Mouse (Mus musculus) embryonic facial prominence, embryonic 14.5 days (tissue): Measurements from ENCODE around the gene Ptk7. TPM values are rescaled to one million over a fixed set of nuclear protein-coding genes. Genes with fewer than 3 reads are reported as not detected.

Experiments used
- ATAC-seq: fragments of 200-750 bp; cut with Nextera tagmentation; 2 replicates; pipeline ENCODE4 v1.8.0; 2017; ENCODE audit warnings: low read depth, moderate number of reproducible peaks, moderate TSS enrichment
- DNase-seq: peaks from one replicate; pipeline ENCODE4 v3.0.0-alpha.2; 2015; ENCODE audit warnings: low spot score
- H3K27ac ChIP-seq: fragments of 300-500 bp; sonication (generic); replicated peaks from 2 replicates; pipeline ENCODE4 v1.5.1; 2014; ENCODE audit warnings: low read depth, mild to moderate bottlenecking, low read length, moderate library complexity
- H3K27me3 ChIP-seq: fragments of 300-500 bp; sonication (generic); replicated peaks from 2 replicates; pipeline ENCODE4 v1.6.1; 2014; ENCODE audit warnings: low read length; ENCODE audit not compliant: control insufficient read depth, insufficient read depth
- H3K36me3 ChIP-seq: fragments of 300-500 bp; sonication (generic); 2 replicates; pipeline ENCODE4 v1.6.1; 2014; ENCODE audit warnings: low read length, mixed read lengths; ENCODE audit not compliant: control insufficient read depth, insufficient read depth
- H3K4me1 ChIP-seq: fragments of 300-500 bp; sonication (generic); 2 replicates; pipeline ENCODE4 v1.6.1; 2014; ENCODE audit warnings: antibody characterized with exemption, low read length; ENCODE audit not compliant: control insufficient read depth, insufficient read depth
- H3K4me2 ChIP-seq: fragments of 300-500 bp; sonication (generic); 2 replicates; pipeline ENCODE4 v1.6.1; 2014; ENCODE audit warnings: low read depth, mild to moderate bottlenecking, low read length, moderate library complexity, mixed read lengths
- H3K4me3 ChIP-seq: fragments of 300-500 bp; sonication (generic); 2 replicates; pipeline ENCODE4 v1.5.1; 2014; ENCODE audit warnings: low read depth, mild to moderate bottlenecking, low read length
- H3K9ac ChIP-seq: fragments of 300-500 bp; sonication (generic); 2 replicates; pipeline ENCODE4 v1.6.1; 2014; ENCODE audit warnings: low read depth, mild to moderate bottlenecking, low read length, moderate library complexity, mixed read lengths
- H3K9me3 ChIP-seq: fragments of 300-500 bp; sonication (generic); 2 replicates; pipeline ENCODE4 v1.6.1; 2016; ENCODE audit warnings: low read length; ENCODE audit not compliant: control insufficient read depth
- WGBS: fragments of 180-500 bp; shearing (Covaris S2); extraction: QIAGEN DNeasy Blood & Tissue Kit; methylation state at CpG from one replicate; pipeline ENCODE4 v1.1.7; 2014; 5-methylcytosine and 5-hydroxymethylcytosine counted together
- polyA plus RNA-seq: library from polyadenylated mRNA; unstranded; fragments of >200 nt; fragmentation: Nextera tagmentation; extraction: Ambion mirVana; gene quantifications from 2 replicates; pipeline ENCODE4 v1.2.1, GENCODE M21; 2014

Gene Ptk7
- polyA plus RNA-seq, 1 experiment from 2014 or later: 68.0 TPM

DNA sequence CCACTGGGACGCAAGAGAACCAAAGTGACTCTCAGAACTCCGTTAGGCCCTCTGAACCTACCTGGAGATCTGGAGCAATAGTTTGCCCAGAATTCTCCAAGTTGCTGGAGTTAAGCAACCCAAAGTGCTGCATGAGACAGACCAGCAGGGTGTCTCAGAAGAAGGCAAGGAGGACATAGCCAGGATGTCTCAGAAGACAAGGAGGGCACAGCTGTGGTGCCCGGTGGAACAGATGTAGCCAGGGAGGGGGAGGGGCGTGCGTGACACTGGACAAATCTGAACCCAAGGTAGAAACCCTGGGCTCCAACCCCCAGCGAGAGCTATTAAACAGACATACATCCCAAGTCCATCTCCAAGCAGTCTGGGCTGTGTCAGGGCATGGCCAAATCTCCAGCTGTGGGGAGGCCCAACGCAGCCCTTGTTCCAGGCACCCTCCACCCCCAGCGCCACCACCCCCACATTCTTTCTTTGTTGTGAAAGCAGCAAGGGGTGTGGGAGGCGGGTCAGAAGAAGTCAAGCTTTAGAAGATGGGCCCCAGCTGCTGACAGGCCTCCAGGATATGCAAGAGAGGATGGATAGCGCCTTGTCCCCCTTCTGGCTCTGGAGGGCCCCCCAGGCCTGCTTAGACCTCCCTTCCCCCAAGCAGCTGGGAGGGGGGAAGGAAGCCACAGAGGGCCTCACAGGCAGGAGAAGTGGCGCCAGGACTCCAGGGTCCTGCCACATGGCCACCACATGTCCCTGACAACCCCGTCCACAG is 559 bp upstream of the Ptk7 start:
- WGBS: 9% methylated on average over 11 of the region's 12 CpGs
- peak overlapping the region; percentile 98 for H3K9ac ChIP-seq
- DNase-seq: peak; percentile 92
- H3K4me3 ChIP-seq: peak overlapping the region; percentile 99
- no peaks in the 10 kb centered on the region for H3K27me3 ChIP-seq
- peak overlapping the region; percentile 77 for H3K4me2 ChIP-seq
- ATAC-seq: peak; percentile 69
- peaks cover 13% of the 10 kb centered on the region; the same call in 1 of the 2 replicates for H3K36me3 ChIP-seq
- peak overlapping the region; percentile 96 for H3K27ac ChIP-seq
- H3K4me1 ChIP-seq: peaks cover 44% of the 10 kb centered on the region
- H3K9me3 ChIP-seq: no peaks in the 10 kb centered on the region

DNA sequence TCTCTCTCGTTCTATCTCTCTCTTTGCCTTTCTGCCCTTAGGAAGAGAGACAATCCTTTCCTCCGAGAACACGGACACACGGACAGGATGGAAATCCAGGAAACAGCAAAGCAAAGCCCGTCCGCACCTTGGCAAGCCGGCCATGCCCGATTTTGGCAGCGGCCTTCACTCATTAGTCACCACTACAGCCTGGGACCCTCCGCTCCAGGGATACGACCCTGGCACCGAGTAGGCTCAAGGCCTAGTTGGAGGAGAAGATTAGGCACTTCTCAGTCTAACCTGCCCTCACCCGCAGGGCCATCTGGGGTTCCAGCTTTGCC is 873 bp downstream of the Ptk7 start:
- no peaks in the 10 kb centered on the region for H3K27me3 ChIP-seq
- no peak for DNase-seq

DNA sequence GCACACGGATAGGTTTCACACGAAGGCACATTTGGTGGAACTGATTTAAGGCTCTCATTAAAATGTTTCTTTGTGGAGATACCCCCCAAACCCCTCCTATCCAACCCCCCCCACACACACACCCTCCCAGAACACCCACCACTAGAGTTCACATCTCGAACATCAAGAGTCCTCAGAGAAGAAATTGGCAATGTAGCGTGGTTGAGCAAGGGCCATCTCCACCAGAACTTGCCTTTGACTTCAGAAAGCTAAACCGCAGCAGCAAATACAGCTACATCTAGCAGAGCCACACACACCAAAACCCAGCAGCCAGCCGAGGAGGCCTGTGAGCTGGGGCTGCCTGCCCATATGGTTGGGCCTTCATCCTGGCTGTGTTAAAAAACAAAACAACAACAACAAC is 1.9 kb downstream of the Ptk7 start:
- DNase-seq (no peak), ATAC-seq (no peak)
- peak overlapping the region; percentile 99 for H3K4me3 ChIP-seq
- no peaks in the 10 kb centered on the region for H3K36me3 ChIP-seq
- H3K9ac ChIP-seq: peak overlapping the region; percentile 98
- H3K4me1 ChIP-seq: peaks cover 67% of the 10 kb centered on the region
- 34% methylated on average over 6 of the region's 6 CpGs for WGBS
- no peaks in the 10 kb centered on the region for H3K27me3 ChIP-seq
- H3K27ac ChIP-seq: peak overlapping the region; percentile 96; the same call in 1 of the 2 replicates
- H3K9me3 ChIP-seq: no peaks in the 10 kb centered on the region
- peak overlapping the region; percentile 77 for H3K4me2 ChIP-seq

More for the DNA sequence above, 873 bp downstream of the Ptk7 start:
- ATAC-seq: no peak
- H3K9me3 ChIP-seq: no peaks in the 10 kb centered on the region
- H3K4me2 ChIP-seq: peak overlapping the region; percentile 77
- peak overlapping the region; percentile 98 for H3K9ac ChIP-seq
- H3K27ac ChIP-seq: peak overlapping the region; percentile 96
- peaks cover 59% of the 10 kb centered on the region for H3K4me1 ChIP-seq
- peaks cover 4% of the 10 kb centered on the region; the same call in 1 of the 2 replicates for H3K36me3 ChIP-seq
- 2% methylated on average over 12 of the region's 13 CpGs for WGBS
- peak overlapping the region; percentile 99 for H3K4me3 ChIP-seq

- peak overlapping the region; percentile 55 for H3K9ac ChIP-seq
- peak overlapping the region; percentile 77 for H3K4me2 ChIP-seq
- WGBS: 52% methylated on average over 12 of the region's 12 CpGs
- no peaks in the 10 kb centered on the region for H3K27me3 ChIP-seq
- peak overlapping the region; percentile 72 for H3K27ac ChIP-seq
- peak overlapping the region; percentile 19 for H3K4me3 ChIP-seq
- DNase-seq: no peak
- no peak for ATAC-seq
- no peaks in the 10 kb centered on the region for H3K36me3 ChIP-seq
- H3K9me3 ChIP-seq: no peaks in the 10 kb centered on the region
- peaks cover 83% of the 10 kb centered on the region for H3K4me1 ChIP-seq
Measured at GRCm38 (mm10) chr17:46624598-46624997, 4.7 kb downstream of the Ptk7 start.

DNA sequence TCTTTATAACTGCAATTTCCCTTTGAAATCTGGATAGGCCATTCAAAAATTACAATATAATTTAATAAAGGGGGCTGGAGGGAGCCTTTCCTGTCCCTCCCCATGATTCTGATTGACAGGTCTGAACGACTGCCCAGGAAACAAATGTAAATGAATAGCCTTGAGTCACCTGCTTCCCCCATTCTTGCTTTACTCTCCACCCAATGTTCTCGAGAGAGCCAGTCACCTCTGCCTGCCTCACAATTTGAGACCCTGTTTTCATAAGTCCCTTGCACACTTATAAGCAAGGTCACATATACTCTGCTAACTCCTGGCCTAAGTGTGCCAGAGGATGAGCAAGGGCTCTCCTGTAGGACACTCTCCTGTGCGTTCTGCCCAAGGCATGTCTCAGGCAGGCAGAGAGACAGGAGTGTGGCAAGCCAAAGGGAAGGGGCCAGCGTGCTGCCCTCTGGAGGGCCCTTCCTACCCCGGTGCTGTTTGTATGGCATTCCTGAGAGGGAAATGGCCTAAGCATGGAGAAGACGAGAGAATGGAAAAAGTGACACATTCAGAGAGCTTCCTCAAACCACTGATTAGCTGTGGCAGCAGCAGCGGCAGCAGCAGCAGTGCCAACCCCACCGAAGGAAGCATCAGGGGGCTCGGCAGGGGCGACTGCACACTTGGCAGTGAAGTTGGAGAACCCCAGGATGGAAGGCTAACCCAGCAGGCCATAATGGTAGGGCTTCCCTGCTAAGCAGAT is 5.3 kb downstream of the Ptk7 start:
- DNase-seq: peak; percentile 77
- Histone ChIP-seq H3K4me1 (peaks cover 88% of the 10 kb centered on the region), H3K4me3 (peak overlapping the region; percentile 19), H3K9me3 (no peaks in the 10 kb centered on the region), H3K4me2 (peak overlapping the region; percentile 77), H3K36me3 (no peaks in the 10 kb centered on the region), H3K27ac (peak overlapping the region; percentile 72), H3K9ac (peak overlapping the region; percentile 55), H3K27me3 (no peaks in the 10 kb centered on the region)
- ATAC-seq: peak; percentile 17; the same call in 1 of the 2 replicates
- 11% methylated on average over 10 of the region's 10 CpGs for WGBS

DNA sequence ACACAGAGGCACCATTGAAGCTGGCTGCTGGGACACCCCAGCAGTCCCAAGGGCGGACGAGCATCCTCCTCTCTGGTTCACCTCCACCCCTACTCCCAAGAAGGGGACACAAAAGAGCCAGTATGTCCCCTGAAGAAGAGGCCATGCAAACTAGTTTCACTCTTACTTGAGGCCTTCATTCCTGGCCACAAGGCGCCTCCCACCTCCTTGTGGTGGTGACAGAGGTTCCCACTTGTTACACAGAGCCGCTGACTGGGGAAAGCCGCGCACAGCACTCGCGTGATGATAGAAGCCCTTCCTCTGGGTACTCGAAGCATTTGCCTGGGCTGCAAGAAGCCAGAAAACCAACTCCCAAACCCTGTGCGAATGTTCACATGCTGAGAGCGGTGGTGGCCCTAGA is 7.0 kb downstream of the Ptk7 start:
- H3K9ac ChIP-seq: 0 out of 2 replicates have a peak overlapping the region, but pooled peaks have one; percentile 40

DNA sequence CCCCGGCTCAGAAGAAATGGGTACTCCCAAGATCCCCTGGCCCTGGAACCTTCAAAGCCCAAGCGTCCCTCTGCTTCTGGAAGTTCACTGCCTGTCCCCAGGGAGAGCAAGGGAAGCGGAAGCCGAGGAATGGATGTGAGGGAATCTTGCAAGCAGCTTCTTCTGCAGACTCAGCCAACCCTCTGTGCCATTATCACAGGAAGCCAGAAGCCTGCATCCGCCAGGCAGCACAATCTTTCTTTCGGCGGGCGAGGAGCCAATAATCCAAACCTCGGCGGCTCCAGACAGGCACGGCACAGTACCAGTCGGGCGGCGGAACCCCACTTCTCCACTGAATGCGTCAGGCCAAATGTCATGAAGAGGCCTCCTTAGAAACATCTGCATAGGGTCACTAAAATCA is 8.0 kb downstream of the Ptk7 start:
- H3K4me2 ChIP-seq: peak overlapping the region; percentile 37
- peaks cover 96% of the 10 kb centered on the region for H3K4me1 ChIP-seq
- no peak overlapping the region for H3K4me3 ChIP-seq
- H3K36me3 ChIP-seq: no peaks in the 10 kb centered on the region
- H3K9ac ChIP-seq: no peak overlapping the region
- ATAC-seq: no peak
- WGBS: 46% methylated on average over 15 of the region's 15 CpGs
- no peaks in the 10 kb centered on the region for H3K9me3 ChIP-seq
- H3K27me3 ChIP-seq: no peaks in the 10 kb centered on the region
- peak; percentile 58 for DNase-seq
- peak overlapping the region; percentile 72 for H3K27ac ChIP-seq

More for the DNA sequence above, 7.0 kb downstream of the Ptk7 start:
- H3K4me3 ChIP-seq: no peak overlapping the region; the same call in 1 of the 2 replicates
- H3K36me3 ChIP-seq: no peaks in the 10 kb centered on the region
- no peaks in the 10 kb centered on the region for H3K9me3 ChIP-seq
- no peaks in the 10 kb centered on the region for H3K27me3 ChIP-seq
- DNase-seq (peak; percentile 42), ATAC-seq (no peak)
- H3K27ac ChIP-seq: peak overlapping the region; percentile 72
- peaks cover 97% of the 10 kb centered on the region for H3K4me1 ChIP-seq
- H3K4me2 ChIP-seq: peak overlapping the region; percentile 2; the same call in 1 of the 2 replicates
- WGBS: 70% methylated on average over 11 of the region's 11 CpGs

GRCm38 (mm10) chr17:46619683-46620357 is 9.5 kb downstream of the Ptk7 start:
- Histone ChIP-seq H3K4me3 (peak overlapping the region; percentile 20; the same call in 1 of the 2 replicates), H3K9ac (peak overlapping the region; percentile 60), H3K9me3 (no peaks in the 10 kb centered on the region), H3K27me3 (no peaks in the 10 kb centered on the region), H3K4me2 (peak overlapping the region; percentile 52), H3K27ac (peak overlapping the region; percentile 97), H3K36me3 (no peaks in the 10 kb centered on the region), H3K4me1 (peaks cover 83% of the 10 kb centered on the region)
- DNase-seq (peak; percentile 34), ATAC-seq (no peak)
- WGBS: 25% methylated on average over 16 of the region's 16 CpGs
